Mouse (Mus musculus): ENCODE measurements around the gene P2ry10.
"Not testable (repeated sequence)": the region's sequence is repeated elsewhere in the genome, so short reads cannot be mapped to it uniquely, and the experiment has no call there.

Gene P2ry10

GRCm38 (mm10) chrX:107088177-107088576 lies at the start of gene P2ry10:
Gene P2ry10 (plus strand): TSS chrX:107088492.
- DNase-seq (ENCODE audit: low spot score), result no peak

GRCm38 (mm10) chrX:107039146-107039545 lies 49.1 kb upstream of the P2ry10 start:
- DNase-seq (ENCODE audit: low spot score), result no peak

DNA sequence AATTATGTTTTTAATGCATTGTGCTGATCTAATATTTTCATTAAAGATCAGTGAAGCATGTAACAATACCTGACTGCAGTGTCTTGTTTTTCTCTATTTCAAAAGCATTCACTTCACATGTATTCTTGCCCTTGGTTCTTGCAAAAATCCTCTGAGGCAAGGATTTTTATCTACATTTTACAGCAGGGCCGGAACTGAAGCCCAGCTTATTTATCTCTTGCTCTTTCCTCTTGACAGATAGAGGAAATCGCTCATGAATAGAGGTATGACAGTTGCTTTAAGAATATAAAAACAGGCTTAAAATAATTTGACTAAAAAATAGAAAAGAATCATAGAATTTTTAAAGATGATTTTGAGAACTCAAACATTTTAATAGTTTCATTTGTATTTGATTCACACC lies 48.7 kb upstream of the P2ry10 start:
- DNase-seq (ENCODE audit: low spot score), result no peak

DNA sequence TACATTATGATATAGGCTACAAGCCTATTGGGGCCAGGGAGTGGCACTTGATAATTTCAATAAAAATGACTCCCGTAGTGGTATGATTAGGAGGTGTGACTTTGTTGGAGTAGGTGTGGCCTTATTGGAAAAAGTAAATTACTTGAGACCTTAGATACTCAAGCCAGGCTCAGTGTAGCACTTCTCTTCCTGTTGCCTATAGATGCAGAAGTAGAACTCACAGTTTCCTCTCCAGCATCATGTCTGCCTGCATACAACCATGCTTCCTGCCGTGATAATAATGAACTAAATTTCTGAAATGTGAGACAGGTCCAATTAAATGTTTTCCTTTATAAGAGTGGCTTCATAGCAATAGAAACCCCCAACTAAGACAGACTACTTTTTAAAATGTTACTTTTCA lies 45.9 kb upstream of the P2ry10 start:
- DNase-seq (ENCODE audit: low spot score), result no peak

GRCm38 (mm10) chrX:107083407-107083806 lies 4.9 kb upstream of the P2ry10 start:
- DNase-seq (ENCODE audit: low spot score), result not testable (repeated sequence)

- no peak for DNase-seq (ENCODE audit: low spot score)
These were observed 4.0 kb upstream of the P2ry10 start for GRCm38 (mm10) chrX:107084320-107084719.

DNA sequence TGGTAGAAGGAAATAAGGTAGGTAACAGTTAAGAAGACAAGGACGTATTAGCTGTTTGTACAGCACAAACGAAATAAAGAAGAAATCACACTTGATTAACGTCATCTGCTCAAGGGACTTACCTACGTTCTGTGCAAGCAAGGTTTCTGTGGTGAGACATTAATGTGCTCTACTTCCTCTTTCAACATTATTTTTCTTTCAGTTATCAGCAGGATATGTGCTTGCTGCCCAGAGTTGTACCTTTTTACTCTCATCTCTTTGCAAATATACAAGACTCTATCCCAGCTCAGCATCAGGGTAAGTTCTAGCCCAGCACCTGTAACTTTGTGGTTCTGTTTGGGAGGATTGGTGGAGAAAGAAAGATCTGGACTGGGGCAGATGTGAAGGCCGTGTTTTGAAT lies 839 bp downstream of the P2ry10 start:
- DNase-seq (ENCODE audit: low spot score), result no peak

- no peak for DNase-seq (ENCODE audit: low spot score)
These were observed 1.6 kb downstream of the P2ry10 start for GRCm38 (mm10) chrX:107089930-107090329.

GRCm38 (mm10) chrX:107095633-107096032 lies 7.3 kb downstream of the P2ry10 start:
- no peak for DNase-seq (ENCODE audit: low spot score)

GRCm38 (mm10) chrX:107116333-107116732 lies 28.0 kb downstream of the P2ry10 start:
- DNase-seq (ENCODE audit: low spot score), result no peak

DNA sequence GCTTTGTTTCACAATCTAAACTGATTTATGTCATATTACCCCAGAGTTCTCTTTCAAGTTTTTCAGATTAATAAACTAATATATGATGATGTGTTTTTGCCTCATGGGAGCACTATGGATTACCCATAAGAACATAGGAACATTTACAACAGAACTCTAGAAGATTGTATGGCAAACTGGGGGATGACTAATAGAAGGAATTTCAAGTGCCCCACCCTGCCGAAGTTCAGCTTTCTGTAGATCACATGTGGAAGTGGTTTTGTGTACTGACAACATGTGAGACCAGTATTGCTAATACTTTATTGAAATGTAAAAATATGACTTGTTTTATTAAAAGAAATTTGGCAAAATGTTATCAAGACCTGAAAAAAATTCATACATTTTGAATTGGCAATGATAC lies 28.7 kb downstream of the P2ry10 start:
- DNase-seq (ENCODE audit: low spot score), result no peak

- no peak for DNase-seq (ENCODE audit: low spot score)
These were observed 54.9 kb downstream of the P2ry10 start for GRCm38 (mm10) chrX:107143184-107143583.

DNA sequence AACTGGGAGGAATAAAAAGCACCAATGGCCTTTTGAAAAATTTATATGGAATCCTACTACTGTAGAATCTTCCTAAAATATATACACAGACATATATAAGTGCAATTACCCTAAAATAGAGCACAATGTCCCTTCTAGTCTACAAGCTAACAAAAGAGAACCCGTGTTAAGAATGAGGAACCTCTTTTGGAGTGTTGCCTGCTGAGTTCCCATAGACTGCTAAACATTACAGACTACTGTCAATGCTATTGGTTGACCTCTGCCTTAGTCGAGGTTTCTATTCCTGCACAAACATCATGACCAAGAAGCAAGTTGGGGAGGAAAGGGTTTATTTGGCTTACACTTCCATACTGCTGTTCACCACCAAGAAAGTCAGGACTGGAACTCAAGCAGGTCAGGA lies 55.6 kb downstream of the P2ry10 start:
- DNase-seq (ENCODE audit: low spot score), result no peak

DNA sequence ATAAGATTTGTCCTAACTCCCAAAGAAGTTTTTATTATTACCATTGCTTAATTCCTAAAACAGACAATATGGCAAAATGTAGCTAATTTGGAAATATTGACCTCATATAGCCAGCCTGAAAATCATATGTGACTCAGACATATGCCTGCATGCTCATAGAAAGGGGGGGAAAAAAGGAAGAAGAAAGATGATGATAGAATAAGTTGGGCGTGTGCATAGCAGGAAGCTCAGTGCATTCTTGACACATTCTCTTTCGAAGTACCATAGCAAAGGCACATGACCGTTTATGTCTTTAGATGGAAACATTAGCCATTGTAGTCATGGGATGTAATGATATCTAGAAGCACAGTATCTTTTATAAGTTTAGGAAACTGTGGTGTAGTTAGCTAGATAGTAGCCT lies 60.4 kb downstream of the P2ry10 start, which contains the start of gene P2ry10b:
TSS of gene P2ry10b (plus strand) at position 247 of the 400 bp plus-strand sequence.
- no peak for DNase-seq (ENCODE audit: low spot score)

DNA sequence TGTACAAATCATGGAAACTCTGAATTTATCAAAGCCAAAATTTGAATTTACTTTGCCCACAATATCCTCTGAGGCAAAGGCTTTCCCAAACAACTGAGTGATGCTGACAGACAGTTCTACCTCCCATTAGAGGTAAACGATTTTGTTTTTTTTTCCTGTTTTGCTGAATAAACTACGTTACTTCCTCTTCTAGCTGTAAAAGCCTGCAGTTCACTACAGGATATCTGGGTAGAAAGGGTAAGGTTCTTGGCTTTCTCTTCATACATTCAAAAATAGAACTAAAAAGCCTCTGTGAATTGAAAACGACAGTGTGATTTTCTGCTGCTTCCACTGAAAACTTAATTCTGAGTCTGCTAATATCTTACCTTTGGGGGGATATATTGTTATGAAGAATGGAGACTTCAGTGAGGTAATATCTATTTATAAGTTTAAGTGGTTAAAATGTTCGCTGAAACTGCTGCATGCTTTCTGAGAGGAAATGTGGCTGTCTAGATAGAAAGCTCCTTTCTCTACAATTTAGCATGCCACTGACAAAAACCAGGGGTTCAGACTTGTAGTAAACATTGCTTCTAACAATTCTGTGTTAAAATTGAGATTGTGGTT lies 61.2 kb downstream of the P2ry10 start:
- DNase-seq (ENCODE audit: low spot score), result no peak

GRCm38 (mm10) chrX:107150027-107150426 lies 61.7 kb downstream of the P2ry10 start:
- DNase-seq (ENCODE audit: low spot score), result no peak

GRCm38 (mm10) chrX:107150752-107151515 lies 62.6 kb downstream of the P2ry10 start:
- DNase-seq (ENCODE audit: low spot score), result peak; percentile 59
